Mouse (Mus musculus) testis, adult 2 months (tissue): Measurements from ENCODE around the gene Antxr1. TPM values are rescaled to one million over a fixed set of nuclear protein-coding genes. Genes with fewer than 3 reads are reported as not detected.
A peak's percentile ranks its signal among the peaks of the same experiment; 100 is the strongest.

Experiments
- H3K27ac ChIP-seq: fragments of 200-500 bp; 2 replicates; pipeline ENCODE4 v1.5.1; 2012; ENCODE audit warnings: low read depth, low read length; ENCODE audit not compliant: control insufficient read depth, insufficient read depth
- H3K27me3 ChIP-seq: fragments of 200-500 bp; 2 replicates; pipeline ENCODE4 v1.6.1; 2012; ENCODE audit warnings: mild to moderate bottlenecking, low read length, moderate library complexity; ENCODE audit not compliant: control insufficient read depth, insufficient read depth
- H3K36me3 ChIP-seq: fragments of 200-500 bp; 2 replicates; pipeline ENCODE4 v1.6.1; 2012; ENCODE audit warnings: mild to moderate bottlenecking, low read length; ENCODE audit not compliant: control insufficient read depth, insufficient read depth
- H3K4me1 ChIP-seq: fragments of 200-500 bp; 2 replicates; pipeline ENCODE4 v1.6.1; 2012; ENCODE audit warnings: low read length; ENCODE audit not compliant: control insufficient read depth, insufficient read depth
- H3K4me3 ChIP-seq: fragments of 200-500 bp; 2 replicates; pipeline ENCODE4 v1.5.1; 2012; ENCODE audit warnings: low read depth, mild to moderate bottlenecking, low read length, moderate library complexity, mixed read lengths; ENCODE audit not compliant: control insufficient read depth
- CTCF ChIP-seq: fragments of 200-500 bp; IDR thresholded peaks from 2 replicates; pipeline ENCODE4 v1.5.1; 2012; ENCODE audit warnings: low read depth, mild to moderate bottlenecking, inconsistent platforms, low read length, moderate library complexity; ENCODE audit not compliant: control insufficient read depth, insufficient read depth, insufficient replicate concordance
- POLR2A ChIP-seq: fragments of 200-500 bp; IDR thresholded peaks from 2 replicates; pipeline ENCODE4 v1.6.1; 2012; ENCODE audit warnings: low read depth, mild to moderate bottlenecking, inconsistent platforms, low read length, moderate library complexity; ENCODE audit not compliant: control insufficient read depth
- polyA plus RNA-seq: library from polyadenylated mRNA; depleted of rRNA; stranded (reverse); fragments of >200 nt; gene quantifications from 2 replicates; pipeline ENCODE4 v1.2.3, GENCODE M21; 2012

Antxr1 gene
- polyA plus RNA-seq, 1 experiment, result 0.62 TPM

DNA sequence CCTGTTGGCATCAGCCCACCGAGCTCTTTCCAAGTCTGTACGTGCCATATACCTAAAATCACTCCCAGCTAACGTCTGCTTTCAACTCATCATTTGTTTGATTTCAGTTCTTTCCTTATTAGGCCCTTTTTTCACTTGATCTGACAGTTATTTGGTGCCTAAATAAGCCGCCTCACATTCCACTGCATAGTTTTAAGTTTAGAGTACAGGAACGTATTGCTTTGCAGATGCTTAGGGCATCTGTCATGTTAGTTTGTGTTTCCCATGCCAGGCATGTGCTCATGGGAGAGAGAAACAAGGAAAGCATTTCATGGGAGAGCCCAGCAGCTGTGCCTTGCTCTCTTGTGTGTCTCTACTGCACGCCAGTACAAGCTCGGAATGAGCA lies 50.3 kb downstream of the Antxr1 start:
- H3K4me1 ChIP-seq, result peaks cover 12% of the 10 kb centered on the region
- no peak overlapping the region for H3K4me3 ChIP-seq
- H3K36me3 ChIP-seq, result no peaks in the 10 kb centered on the region
- H3K27ac ChIP-seq, result no peak overlapping the region
- TF ChIP-seq POLR2A (no peak), CTCF (no peak)
- H3K27me3 ChIP-seq, result no peaks in the 10 kb centered on the region

DNA sequence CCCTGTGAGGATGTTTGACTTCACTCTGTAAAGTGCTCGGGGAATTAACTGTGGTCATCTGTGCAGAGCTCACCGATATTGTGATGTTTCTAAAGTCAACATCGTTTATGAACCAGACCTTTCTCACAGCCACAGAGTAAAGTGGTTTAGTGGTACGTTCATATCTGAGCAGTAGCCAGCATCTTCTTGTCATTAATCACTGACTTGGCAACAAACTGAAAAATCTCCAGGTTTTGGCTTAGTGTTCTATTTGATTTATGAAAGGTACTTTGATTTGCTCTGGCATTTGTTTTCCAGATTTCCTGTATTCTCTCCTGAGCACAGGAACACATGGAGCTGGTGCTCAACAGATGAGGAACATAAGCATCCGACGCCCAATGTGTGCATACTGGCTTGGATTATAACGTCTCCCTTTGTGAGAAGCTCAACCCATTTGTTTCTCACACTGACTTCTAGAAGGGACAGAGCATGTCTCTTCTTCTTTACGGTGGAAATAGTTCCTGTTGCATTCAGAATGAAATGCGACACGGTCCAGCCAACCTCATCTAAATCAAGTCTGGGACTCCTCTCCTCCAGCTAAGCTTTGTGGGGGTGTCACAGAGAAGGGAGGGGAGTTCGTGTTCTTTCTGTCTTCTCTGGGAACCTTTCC lies 50.8 kb downstream of the Antxr1 start:
- TF ChIP-seq POLR2A, result no peak
- no peak for TF ChIP-seq CTCF
- Histone ChIP-seq H3K36me3 (no peaks in the 10 kb centered on the region), H3K27ac (no peak overlapping the region)

GRCm38 (mm10) chr6:87282346-87282781 lies 53.3 kb downstream of the Antxr1 start:
- Histone ChIP-seq H3K4me3 (no peak overlapping the region), H3K27me3 (no peaks in the 10 kb centered on the region), H3K4me1 (no peaks in the 10 kb centered on the region), H3K36me3 (no peaks in the 10 kb centered on the region), H3K27ac (no peak overlapping the region)
- TF ChIP-seq POLR2A, result no peak
- no peak for TF ChIP-seq CTCF

More for the DNA sequence above, 50.8 kb downstream of the Antxr1 start:
- H3K4me1 ChIP-seq, result peaks cover 8% of the 10 kb centered on the region
- H3K4me3 ChIP-seq, result no peak overlapping the region
- no peaks in the 10 kb centered on the region for H3K27me3 ChIP-seq

DNA sequence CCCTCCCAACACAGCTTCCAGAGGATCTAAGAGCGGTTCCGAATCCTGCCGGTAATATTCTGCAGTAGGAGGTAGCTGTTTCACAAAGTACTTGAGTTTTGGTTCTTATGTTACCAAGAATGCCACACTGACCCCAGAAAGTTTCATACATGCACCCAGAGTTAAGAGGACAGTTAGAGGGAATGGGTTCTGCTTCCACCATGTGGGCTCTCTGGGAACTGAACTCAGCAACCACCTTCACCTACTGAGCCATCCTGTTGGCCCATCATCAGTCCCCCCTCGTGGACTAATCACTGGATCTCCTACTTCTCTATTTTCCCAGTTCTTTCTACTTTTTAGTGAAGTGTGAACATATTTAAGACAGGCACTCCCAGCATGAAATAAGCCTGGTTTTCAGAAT lies 53.9 kb downstream of the Antxr1 start:
- TF ChIP-seq POLR2A (no peak), CTCF (no peak)
- Histone ChIP-seq H3K27ac (no peak overlapping the region), H3K4me3 (no peak overlapping the region)

GRCm38 (mm10) chr6:87278151-87278550 lies 57.5 kb downstream of the Antxr1 start:
- no peak overlapping the region for H3K27ac ChIP-seq

More for the DNA sequence above, 53.9 kb downstream of the Antxr1 start:
- Histone ChIP-seq H3K27me3 (no peaks in the 10 kb centered on the region), H3K4me1 (no peaks in the 10 kb centered on the region), H3K36me3 (no peaks in the 10 kb centered on the region)

GRCm38 (mm10) chr6:87277527-87277926 lies 58.1 kb downstream of the Antxr1 start:
- no peaks in the 10 kb centered on the region for H3K27me3 ChIP-seq
- no peak overlapping the region for H3K27ac ChIP-seq
- no peaks in the 10 kb centered on the region for H3K36me3 ChIP-seq
- no peak for TF ChIP-seq CTCF
- no peak for TF ChIP-seq POLR2A
- H3K4me3 ChIP-seq, result no peak overlapping the region
- no peaks in the 10 kb centered on the region for H3K4me1 ChIP-seq

More at GRCm38 (mm10) chr6:87278151-87278550, 57.5 kb downstream of the Antxr1 start:
- no peaks in the 10 kb centered on the region for H3K27me3 ChIP-seq
- H3K4me3 ChIP-seq, result no peak overlapping the region
- TF ChIP-seq POLR2A (no peak), CTCF (no peak)
- no peaks in the 10 kb centered on the region for H3K36me3 ChIP-seq
- no peaks in the 10 kb centered on the region for H3K4me1 ChIP-seq

DNA sequence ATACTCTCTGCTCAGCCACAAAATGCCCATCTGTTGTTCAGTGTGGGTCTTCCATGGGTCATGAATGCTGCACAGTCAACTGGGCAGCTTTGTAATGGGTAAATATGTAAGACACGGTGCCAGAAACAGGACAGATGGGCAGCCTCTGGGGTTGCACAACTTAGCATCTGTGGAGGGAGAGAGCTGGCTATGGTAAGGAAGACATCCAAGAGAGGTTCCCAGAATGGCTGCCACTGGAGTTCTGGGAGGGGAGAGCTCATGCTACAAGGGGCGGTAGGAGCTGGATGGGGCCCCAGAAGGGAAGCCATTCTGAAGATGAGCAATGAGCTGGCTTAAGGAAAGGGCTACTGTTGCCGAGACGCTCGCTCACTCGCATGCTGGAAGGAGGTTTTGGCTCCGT lies 58.7 kb downstream of the Antxr1 start:
- no peak overlapping the region for H3K27ac ChIP-seq
- no peaks in the 10 kb centered on the region for H3K27me3 ChIP-seq
- no peak for TF ChIP-seq POLR2A
- no peak for TF ChIP-seq CTCF
- H3K4me1 ChIP-seq, result no peaks in the 10 kb centered on the region
- no peak overlapping the region for H3K4me3 ChIP-seq
- H3K36me3 ChIP-seq, result no peaks in the 10 kb centered on the region

GRCm38 (mm10) chr6:87274779-87275178 lies 60.8 kb downstream of the Antxr1 start:
- peak; percentile 1; the same call in 1 of the 2 replicates for TF ChIP-seq CTCF
- TF ChIP-seq POLR2A, result no peak
- H3K4me3 ChIP-seq, result no peak overlapping the region
- H3K27me3 ChIP-seq, result no peaks in the 10 kb centered on the region
- H3K4me1 ChIP-seq, result no peaks in the 10 kb centered on the region
- no peaks in the 10 kb centered on the region for H3K36me3 ChIP-seq
- no peak overlapping the region for H3K27ac ChIP-seq
